Mouse (Mus musculus) ES-CJ7 (cell line): ENCODE results near the gene St6galnac3.

Experiments
- DNase-seq: peaks from one replicate; pipeline ENCODE4 v3.0.0; 2011; ENCODE audit warnings: low read depth, low spot score

The St6galnac3 gene

DNA sequence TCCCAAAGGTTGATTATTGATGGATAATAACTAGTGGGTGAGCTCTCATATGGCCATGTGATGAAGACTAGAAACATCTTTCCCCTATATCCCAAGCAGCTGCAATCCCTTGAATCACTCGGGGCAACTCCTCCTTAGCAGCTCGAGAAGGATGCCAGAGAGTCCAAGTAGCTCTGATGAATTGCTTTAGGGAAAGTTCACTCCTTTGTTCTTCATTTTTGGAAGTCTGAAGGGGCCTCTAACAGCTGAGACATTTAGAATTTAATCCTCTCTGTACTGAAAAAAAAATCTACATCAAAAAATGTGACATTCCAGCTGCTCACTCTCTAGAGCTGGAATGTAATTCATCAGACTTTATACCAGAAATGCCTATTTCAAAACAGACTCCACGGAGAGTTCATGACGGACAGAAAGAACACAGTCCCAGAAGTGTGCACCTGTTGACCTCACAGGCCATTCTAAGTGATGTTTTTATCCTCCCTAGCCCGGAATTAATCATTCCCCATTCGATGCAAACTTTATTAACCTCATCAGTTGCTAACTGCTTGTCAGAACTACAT lies 211.4 kb downstream of the St6galnac3 start:
- no peak for DNase-seq

DNA sequence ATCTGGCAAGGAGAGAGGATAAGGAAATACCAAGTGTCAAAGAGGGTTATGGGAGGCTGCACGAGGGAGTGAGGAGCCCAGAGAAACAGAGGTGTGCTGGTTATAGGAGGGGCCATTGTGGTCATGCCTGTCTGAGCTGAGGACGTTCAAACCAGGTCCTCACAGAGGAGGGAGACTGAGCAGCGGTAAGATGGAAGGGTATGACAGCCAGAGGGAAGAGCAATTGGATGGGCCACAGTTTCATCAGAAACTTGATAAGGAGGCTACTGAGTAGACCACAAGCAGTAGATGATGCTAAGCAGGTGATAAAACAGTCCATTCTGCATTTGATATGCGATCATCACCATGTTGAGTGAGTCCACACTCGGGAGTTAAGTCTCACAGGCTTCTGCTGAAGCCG lies 212.4 kb downstream of the St6galnac3 start:
- DNase-seq, result no peak

DNA sequence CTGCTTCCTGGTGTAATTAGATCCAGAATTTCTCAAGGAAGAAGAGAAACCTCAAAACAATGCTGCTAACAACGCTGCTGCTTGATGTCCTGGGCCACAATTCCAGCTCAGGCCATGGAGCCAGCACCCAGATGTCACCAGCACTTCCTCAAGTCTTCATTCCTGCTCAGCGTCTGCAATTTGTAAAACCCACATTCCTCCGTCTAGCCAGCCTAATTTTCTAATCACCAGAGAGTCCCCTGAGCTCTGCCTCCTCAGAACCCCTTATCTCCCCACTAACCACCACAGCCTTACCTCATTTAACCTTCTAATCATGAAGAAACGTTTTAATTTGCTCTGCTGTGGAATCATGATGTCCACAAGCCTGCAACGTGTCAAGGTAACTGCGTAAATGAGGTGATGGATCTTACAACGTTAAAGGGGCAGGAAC lies 213.8 kb downstream of the St6galnac3 start:
- DNase-seq, result no peak

DNA sequence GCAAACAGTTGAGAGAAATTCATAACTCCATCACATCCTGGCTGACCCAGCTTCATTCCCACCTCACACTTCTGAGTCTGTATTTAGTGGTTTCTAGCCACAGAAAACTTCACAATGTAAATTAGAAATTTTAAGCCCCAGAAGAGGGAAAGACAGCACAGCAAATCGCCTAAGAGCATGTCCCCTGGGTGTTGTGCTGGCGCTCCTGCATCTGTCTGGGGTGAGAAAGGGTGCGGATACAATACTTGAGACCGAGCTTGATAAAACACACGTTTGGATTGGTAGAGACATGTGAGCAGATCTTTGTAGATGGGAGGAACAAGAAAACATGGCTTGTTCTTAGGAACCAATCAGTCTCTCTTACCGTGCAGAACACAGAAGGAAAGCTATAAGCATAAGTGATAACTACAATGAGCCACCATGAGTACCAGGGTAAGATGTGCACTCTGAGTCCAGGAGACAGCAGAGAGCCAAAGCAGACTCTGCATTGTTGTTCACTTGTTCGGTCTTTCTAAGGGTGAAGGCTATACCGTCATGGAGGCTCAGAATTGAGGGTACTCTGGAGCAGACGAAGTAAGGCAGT lies 214.8 kb downstream of the St6galnac3 start:
- DNase-seq, result no peak

DNA sequence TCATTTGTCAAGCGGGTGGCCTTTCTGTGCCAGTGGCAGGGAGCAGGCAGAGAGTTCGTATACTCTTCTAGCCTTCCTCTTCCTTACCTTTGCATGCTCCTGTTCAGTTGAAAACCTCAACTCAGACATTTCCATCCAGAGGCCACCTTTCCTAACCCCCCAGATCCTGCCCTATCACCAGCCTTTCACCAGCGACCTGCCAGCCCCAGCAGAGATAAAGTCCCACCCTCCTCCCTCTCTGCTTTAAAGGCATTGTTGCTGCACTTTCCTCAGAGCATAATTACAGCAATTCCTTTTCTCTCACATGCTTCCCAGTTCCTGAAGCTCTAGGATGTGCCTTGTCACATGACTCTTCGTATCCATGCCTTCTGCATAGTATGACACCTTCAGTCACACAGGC lies 215.3 kb downstream of the St6galnac3 start:
- no peak for DNase-seq

DNA sequence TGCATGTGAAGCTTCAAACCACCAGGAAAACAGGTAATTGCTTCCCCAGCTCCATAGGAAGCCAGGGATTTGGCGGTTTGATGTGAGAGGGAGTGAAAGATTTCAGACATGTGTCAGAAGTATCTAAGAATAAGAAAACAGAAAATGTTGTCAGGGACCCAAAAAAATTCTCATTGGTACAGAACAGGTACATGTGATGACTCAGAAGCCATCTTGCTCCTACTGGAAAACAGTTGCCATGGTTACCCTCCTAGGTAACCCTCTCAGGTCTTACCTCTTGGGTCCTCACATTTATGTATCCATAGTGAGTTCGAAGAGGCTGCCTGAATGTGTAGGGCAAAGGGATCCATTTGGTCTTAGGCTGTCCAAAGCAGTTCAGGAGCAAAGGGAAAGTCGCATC lies 215.9 kb downstream of the St6galnac3 start:
- DNase-seq, result no peak

DNA sequence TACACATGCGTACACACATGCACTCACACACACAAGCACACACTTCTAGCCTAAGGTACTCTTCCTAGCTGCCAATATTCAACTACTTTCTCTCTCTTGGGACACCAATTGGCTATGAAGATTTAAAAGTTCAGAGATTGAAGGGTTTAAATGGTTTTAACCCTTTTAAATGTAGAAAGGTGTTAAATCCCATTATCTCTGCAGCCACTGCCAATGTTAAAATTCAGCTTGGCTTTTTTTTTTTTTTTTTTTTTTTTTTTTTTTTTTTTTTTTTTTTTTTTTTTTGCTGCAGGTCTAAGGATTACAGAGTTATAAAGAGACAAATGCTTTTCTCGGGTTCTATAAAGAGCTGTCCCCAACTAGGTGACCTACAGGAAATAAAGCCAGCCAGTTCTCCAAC lies 216.4 kb downstream of the St6galnac3 start:
- no peak for DNase-seq

DNA sequence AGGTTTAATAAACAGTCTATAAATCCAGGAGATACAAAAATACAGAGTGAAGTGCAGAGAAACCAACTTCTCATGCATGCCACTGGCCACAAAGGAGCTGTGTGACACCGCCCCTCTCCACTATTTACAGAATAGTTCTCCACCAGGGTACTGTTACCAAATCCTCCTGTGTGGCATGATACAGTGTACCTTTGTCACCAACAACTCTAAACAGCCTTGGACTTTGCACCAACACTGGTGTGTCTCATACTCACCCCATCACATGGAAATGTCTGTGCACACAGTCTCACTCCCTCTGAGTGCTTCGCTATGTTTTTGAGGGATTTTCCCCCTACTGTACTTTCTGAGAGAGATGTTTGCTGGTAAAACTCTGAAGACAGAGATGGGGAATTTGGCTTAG lies 217.4 kb downstream of the St6galnac3 start:
- no peak for DNase-seq

DNA sequence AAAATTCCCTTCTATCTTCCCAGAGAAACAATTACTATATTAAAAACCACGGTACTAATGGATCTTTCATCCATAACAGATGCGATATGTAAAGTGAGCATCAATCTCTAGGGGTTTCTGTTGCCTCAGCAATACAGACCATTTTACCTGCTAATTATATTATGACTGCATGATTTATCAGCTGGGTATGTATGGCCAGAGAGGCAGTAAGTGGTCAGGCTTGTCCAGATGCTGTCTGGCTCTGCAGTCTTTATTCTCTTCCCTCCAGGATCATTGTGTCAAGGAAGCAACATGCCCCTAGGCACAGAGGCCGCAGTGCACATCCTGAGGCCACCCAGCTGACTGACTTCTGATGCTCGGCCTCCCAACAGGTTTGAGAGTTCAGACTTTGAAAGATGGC lies 222.5 kb downstream of the St6galnac3 start:
- no peak for DNase-seq

DNA sequence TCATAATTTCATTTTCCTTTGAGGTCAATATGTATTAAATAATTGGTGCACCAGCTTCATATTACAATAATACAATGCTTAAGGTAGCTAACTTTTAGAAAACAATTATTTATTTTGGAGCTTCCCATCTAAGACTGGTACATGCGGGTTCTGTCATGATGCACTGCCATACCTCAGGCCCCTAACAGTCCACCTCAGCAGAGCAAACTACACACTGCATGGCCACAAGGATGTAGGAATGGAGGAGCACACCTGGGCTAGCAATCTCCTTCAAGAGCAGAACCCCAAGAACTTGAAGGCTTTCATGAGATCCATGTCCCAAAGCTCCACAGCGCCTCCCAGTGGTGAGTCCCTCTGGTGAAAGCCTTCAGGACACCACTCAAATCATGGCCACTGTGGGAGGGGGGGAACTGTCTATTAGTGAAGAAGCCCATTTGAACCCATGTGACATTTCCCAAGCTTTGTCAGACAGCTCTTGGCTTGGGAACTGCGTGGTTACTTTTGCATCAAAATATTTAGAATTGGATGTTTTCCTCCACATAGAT lies 223.6 kb downstream of the St6galnac3 start:
- DNase-seq, result peak; percentile 75

DNA sequence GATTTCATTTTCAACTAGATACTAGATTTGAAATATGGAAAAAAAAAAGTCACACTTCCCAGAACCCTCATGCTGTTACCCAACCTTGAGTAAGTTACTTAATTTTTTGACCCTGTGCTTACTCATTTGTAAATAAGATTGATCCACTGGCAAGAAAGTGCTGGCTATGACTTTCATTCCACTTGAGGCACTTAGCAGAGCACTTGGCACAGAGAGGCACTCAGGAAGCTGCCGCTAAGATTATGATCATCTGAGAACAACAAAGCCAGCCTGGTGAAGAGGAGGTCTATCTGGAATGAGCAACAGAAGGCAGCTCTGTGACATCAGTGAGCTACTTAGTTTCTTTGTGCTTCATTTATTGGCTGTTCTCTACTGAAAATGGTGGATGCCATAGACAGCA lies 232.0 kb downstream of the St6galnac3 start:
- no peak for DNase-seq

DNA sequence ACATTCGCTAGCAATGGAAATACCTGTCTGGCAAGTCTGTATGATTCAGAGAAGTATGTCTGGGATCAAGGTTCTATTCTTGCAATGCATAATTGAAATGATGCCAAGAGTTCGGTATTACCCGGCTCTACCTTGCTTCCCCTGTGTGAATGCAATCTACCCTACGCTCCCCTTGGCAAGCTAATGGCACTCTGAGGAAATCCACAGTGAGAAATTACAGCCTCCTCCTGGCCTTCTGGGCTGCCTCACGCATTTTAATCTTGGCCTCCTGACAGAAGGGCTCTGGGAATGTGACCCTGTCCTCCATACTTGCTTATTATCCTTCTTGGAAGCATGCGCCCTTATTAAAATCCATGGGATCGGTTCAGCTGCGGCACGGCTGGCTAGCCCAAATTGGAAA lies 235.3 kb downstream of the St6galnac3 start:
- no peak for DNase-seq

DNA sequence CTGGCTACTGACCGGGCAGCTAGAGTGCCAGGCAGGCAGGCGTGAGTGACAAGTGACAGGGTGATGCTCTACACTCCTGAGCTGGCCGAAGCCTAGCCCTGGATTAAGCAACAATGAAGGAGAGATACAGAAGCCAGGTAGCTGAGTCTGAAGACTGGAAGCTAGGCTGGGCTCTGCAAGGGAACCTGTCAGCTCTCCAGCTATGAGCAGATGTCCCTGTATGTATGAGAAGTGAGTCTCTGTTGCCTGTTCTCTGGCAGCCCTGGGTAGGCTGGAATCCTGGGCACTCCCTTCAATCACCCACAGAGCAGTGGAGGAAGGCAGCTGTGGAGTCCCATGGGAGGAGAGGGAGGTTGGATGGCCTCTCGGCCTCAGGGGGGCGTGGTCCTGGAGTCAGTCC lies 236.0 kb downstream of the St6galnac3 start:
- no peak for DNase-seq

DNA sequence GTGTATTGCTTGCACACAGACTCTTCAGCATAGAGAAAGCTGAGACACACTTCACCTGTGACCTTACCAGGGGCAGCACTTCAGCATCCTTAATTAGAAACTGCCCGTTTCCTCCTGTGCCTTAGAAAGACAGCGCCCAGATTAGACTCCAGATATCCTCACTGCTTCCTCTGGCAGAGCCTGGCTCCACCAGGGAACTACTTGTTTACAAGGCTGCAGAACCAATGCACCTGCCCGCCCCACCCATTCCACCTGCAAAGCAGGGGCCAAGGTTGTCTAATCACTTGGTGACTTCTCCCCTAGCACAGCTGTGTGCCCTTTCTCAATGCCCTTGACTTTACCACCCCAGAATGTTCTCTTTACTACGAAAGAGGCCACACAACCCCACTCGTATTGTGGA lies 239.8 kb downstream of the St6galnac3 start:
- no peak for DNase-seq

DNA sequence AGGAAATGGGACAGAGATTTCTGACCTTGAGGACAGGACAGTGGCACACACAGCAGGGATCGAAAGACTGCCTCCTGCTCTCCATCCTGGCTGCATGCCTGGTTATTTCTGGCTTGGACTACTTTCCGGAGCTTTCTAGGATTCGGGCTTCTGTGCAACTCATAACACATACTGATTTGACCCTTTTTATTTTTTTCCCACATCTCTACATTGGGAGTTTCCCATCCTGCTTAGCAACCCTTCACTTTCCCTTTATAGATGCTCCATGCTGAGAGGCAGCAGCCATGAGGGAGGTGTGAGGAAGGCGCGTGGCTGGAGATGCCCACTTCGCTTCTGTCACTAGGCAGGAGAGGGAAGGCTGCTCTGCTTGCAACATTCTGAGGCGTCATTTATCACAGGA lies 240.3 kb downstream of the St6galnac3 start:
- DNase-seq, result no peak

DNA sequence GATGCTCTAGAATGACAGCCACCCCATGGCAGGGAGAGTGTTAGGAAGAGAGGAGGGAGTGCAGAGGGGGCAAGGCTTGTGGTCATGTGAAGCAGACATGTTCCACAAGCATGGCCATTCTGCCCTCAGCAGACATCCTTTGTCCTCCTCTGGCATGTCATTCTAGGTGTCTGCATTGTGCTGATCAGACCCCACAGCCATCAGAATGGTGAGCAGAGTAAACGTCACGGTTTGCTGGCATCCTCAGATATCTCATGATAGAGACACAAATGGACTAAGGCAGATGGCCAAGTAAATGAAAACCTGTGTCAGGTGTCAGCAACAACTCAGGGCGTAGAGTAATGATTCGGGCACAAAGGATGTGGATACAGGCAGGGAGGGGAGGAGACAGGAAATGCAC lies 241.3 kb downstream of the St6galnac3 start:
- DNase-seq, result no peak

DNA sequence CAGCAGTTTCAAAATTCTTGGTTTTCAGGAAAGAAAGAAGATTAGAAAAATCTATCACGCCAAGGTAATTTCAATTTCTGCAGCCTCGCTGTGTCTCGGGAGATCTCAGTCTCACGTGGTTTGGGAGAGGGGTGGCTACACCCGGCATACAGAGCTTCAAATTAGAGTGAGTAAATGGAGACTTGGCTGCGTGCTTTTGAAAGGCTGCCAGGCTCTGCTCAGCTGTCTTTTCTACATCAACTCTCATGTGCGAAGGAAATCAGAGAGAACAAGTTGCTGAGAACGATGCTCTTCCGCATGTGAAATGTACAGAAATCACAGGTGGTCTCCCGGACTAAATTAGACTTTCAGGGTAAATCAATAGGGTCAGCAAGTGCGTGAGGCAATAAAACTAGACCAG lies 242.9 kb downstream of the St6galnac3 start:
- no peak for DNase-seq

DNA sequence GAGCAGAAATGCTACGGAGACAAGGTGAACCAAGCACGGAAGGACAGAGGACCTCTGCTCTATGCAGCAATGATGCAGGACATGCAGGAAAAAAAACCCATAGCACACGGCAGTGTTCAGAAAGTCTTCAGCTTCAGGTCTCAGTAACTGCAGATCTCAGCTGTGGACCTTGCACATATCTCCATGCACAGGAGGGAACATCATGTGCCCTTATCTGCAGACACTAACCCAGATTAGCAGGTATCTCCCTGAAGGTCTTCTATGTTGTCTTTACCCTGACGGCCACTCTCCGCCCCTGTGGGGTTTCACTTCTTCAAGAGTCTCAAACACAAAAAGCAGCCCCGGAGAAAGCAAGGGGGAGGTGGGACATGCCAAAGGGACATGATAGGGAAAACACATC lies 244.0 kb downstream of the St6galnac3 start:
- DNase-seq, result no peak

DNA sequence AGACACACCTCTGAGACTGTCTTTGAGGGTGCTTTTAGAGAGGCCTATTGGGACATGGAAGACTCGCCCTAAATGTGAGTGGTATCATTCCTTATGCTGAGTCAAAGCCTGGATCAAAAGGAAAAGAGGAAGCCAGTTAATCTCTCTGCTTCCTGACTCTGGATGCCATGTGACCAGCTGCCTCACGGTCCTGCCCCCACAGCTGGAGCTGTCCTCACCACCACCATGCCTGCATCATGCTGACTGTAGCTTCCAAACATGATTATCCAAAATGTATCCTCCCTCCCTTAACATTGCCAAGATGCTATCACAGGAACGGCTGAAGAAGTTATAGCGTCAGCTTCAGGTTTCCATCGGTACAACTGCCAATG lies 244.4 kb downstream of the St6galnac3 start:
- DNase-seq, result no peak

DNA sequence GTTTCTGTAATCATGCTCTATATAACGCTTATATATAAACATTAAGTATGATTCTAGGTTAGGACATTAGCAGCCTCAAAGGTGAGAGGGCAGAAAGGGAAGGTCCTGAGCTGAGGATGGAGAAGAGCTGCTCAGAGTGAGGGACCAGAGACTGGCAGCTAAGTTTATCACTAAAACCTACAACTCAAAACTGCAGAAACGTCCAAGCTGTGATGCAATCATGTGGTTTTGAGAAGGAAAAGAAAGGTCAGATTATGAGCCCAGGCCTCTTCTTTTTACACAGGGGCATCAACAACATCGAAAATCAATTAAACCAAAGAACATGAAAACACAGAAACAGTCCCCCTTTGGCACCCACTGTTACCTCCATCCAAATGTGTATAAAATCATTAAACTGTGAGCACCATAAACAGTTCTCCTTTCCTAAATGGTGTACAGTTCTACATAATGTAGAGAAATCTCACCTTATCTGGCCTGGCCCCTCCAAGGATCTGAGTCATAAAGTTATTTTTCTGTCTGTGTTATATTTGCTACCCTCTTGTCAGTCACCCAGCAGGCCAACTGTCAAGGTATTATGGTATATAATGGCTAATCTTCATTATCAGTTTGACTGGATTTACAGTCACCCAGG lies 244.9 kb downstream of the St6galnac3 start:
- no peak for DNase-seq

DNA sequence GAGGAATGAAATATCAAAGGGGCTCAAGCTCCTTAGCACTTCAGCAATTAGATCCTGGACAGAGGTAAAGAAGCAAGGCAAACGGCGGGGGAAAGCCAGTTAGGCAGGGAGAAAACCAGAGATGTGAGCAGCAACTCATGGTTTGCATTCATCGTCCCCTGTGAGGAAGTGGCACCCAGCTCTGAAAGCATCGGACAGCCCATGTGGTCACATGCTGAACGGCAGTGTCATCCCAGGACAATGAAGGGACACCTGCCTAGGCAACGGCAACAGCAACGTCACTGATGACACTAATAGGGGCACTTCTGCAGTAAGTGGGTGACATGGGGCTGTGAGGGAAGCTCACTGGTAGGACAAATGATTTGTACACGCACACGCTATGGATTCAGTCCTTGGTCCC lies 249.1 kb downstream of the St6galnac3 start:
- DNase-seq, result no peak

DNA sequence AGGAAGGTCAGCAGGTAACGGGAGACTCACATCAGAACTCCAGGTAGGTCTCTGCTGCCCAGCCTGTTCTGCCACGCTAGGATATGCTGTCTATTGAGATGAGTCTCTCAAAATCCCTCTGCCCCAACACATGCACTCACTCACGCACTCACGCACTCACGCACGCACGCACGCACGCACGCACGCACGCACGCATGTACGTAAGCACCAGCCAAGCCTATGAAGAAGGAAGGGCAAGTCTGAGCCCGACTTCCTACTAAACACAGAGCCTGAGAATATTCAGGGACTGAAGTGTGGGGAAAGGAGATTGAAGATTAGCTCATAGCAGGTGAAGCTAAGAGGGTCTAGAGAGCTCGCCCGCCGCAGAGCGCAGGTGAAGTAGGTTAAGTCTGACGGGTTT lies 249.5 kb downstream of the St6galnac3 start:
- no peak for DNase-seq
